Mouse (Mus musculus): ENCODE data around the gene Purb. TPM values are rescaled to one million over a fixed set of nuclear protein-coding genes. Genes with fewer than 3 reads are reported as not detected.

The Purb gene
- polyA plus RNA-seq (2015; fragmentation: Nextera tagmentation; extraction: Ambion mirVana): 17.7 and 19.8 TPM in 2 replicates

GRCm38 (mm10) chr11:6475867-6476484, at the start of gene Purb:
TSS of gene Purb (minus strand) at chr11:6475917.

DNA sequence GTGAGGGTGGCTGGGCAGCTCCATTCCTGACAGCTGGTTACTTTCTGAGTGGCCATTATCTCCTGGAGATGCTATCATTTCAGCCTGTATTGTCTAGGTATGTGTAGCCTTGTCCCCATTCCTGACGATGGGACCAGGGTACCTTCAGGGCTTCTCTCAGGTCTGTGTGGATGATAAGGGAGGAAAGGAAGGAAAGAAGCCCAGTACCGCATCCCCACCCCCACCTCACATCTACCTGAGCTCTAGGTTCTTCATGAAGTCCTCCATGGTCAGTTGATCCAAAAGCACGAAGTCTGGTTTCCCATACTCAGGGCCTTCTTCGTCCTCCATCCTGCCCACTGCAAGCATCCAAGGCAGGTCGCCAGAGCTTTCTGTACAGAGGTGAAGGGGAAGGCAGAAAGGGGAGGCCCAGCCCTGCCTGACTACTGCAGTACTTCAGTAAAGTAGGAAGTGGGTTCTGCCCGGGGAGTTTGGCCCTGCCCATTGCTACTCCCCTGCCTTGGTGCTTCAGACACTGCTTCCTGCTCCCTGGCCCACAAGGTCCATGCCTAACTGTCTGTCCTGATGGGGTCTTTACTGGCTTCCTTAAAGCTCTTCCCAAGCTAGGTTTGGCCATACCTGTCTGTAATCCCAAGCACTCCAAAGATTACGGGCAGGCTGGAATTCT, 44.9 kb upstream of the Purb start, which contains the start of gene Myo1g:
Myo1g (minus strand) TSS at position 459 of the 667 bp plus-strand sequence.

GRCm38 (mm10) chr11:6444077-6444853, 31.5 kb downstream of the Purb start, which contains the start of gene H2afv:
TSS of gene H2afv (minus strand) at chr11:6444443.

Small RNA genes within 50 kb of the gene (microRNA-seq; reads per million reads assigned to microRNA genes)
- not detected for gene Gm22123

Other genes starting within 250 kb of the Purb start
- gene Npc1l1, start 245.8 kb downstream of the Purb start, polyA plus RNA-seq (2015; fragmentation: Nextera tagmentation; extraction: Ambion mirVana): 0.03 TPM in 1 of 2 replicates, not detected in the other
- 63.5 and 66.3 TPM in 2 replicates for gene Ddx56, start 208.1 kb downstream of the Purb start, polyA plus RNA-seq (2015; fragmentation: Nextera tagmentation; extraction: Ambion mirVana)
- 97.4 and 102 TPM in 2 replicates for gene Tmed4, start 201.0 kb downstream of the Purb start, polyA plus RNA-seq (2015; fragmentation: Nextera tagmentation; extraction: Ambion mirVana)
- 103 and 113 TPM in 2 replicates for gene Ogdh, start 184.3 kb downstream of the Purb start, polyA plus RNA-seq (2015; fragmentation: Nextera tagmentation; extraction: Ambion mirVana)
- 31.1 and 33.3 TPM in 2 replicates for gene Zmiz2, start 86.8 kb downstream of the Purb start, polyA plus RNA-seq (2015; fragmentation: Nextera tagmentation; extraction: Ambion mirVana)
- 5,012 and 5,631 TPM in 2 replicates for gene Ppia, start 60.5 kb downstream of the Purb start, polyA plus RNA-seq (2015; fragmentation: Nextera tagmentation; extraction: Ambion mirVana)
- 149 and 163 TPM in 2 replicates for gene H2afv, start 31.5 kb downstream of the Purb start, polyA plus RNA-seq (2015; fragmentation: Nextera tagmentation; extraction: Ambion mirVana)
- gene Myo1g, start 45.0 kb upstream of the Purb start, polyA plus RNA-seq (2015; fragmentation: Nextera tagmentation; extraction: Ambion mirVana): 0.29 and 0.31 TPM in 2 replicates
- 77.6 and 87.2 TPM in 2 replicates for gene Ccm2, start 71.0 kb upstream of the Purb start, polyA plus RNA-seq (2015; fragmentation: Nextera tagmentation; extraction: Ambion mirVana)
- gene Nacad, start 130.1 kb upstream of the Purb start, polyA plus RNA-seq (2015; fragmentation: Nextera tagmentation; extraction: Ambion mirVana): 54.5 and 57.5 TPM in 2 replicates
- 27.1 and 28.0 TPM in 2 replicates for gene Tbrg4, start 150.2 kb upstream of the Purb start, polyA plus RNA-seq (2015; fragmentation: Nextera tagmentation; extraction: Ambion mirVana)
- gene Wap, start 162.7 kb upstream of the Purb start, polyA plus RNA-seq (2015; fragmentation: Nextera tagmentation; extraction: Ambion mirVana): not detected in 2 replicates
- 29.0 and 30.2 TPM in 2 replicates for gene Ramp3, start 182.6 kb upstream of the Purb start, polyA plus RNA-seq (2015; fragmentation: Nextera tagmentation; extraction: Ambion mirVana)

Measured in neural tube, postnatal 0 days (tissue).